Mouse (Mus musculus): Measurements from ENCODE around the gene Usp6nl.

DNA sequence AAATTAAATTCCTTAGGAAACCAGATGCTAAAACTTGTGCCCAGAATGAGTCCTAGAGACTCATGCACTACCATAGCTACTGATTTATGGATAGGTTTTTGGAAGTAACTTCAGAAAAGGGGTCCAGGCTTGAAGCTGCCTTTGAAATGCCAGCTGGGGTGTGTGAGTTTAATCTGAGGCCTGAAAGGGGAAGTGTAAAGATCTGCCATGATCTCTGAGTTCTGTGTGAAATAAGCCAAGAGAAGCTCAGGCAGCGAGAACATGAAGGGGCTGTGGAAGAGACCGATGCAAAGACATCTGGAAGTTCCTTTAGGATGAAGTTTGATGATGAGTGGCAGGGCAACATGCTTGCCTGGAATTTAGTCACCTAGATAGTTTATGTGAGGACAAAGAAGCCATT lies 126.4 kb downstream of the Usp6nl start:
- TF ChIP-seq CTCF (IDR thresholded peaks at IDR 0.05; ENCODE audit: low read depth) (no peak), EP300 (optimal IDR thresholded peaks at IDR 0.05) (no peak)

All from stomach, postnatal 0 days (tissue).